Mouse (Mus musculus) ES-E14 (cell line): ENCODE measurements around the gene Nkain2. TPM values are rescaled to one million over a fixed set of nuclear protein-coding genes. Genes with fewer than 3 reads are reported as not detected.
"Not testable (repeated sequence)": the region's sequence is repeated elsewhere in the genome, so short reads cannot be mapped to it uniquely, and the experiment has no call there.

Source experiments
- DNase-seq: peaks from one replicate; pipeline ENCODE4 v3.0.0-alpha.2; 2013; ENCODE audit warnings: low read depth, low spot score
- H3K27ac ChIP-seq: 2 replicates; pipeline ENCODE4 v1.5.1; 2012; ENCODE audit warnings: low read depth, mild to moderate bottlenecking, low read length, moderate library complexity, mixed read lengths; ENCODE audit not compliant: poor library complexity, insufficient read depth, severe bottlenecking
- H3K36me3 ChIP-seq: 2 replicates; pipeline ENCODE4 v1.6.1; 2012; ENCODE audit warnings: mild to moderate bottlenecking, low read length, moderate library complexity, mixed read lengths; ENCODE audit not compliant: control insufficient read depth, poor library complexity, insufficient read depth, severe bottlenecking
- H3K4me1 ChIP-seq, 2 experiments: fragments of 150-350 bp in 1 of 2; sonication (generic) in 1 of 2; 2 replicates each; pipeline ENCODE4 v1.6.1; 2012; ENCODE audit warnings: low read length in 2 of 2, mild to moderate bottlenecking in 1 of 2, mixed read lengths in 1 of 2; ENCODE audit not compliant: control insufficient read depth in 2 of 2, insufficient read depth in 2 of 2, poor library complexity in 1 of 2
- H3K4me3 ChIP-seq, 2 experiments: fragments of 150-350 bp in 1 of 2; sonication (generic) in 1 of 2; 2 replicates each; pipeline ENCODE4 v1.5.1; 2012; ENCODE audit warnings: low read length in 2 of 2, low read depth in 1 of 2, mild to moderate bottlenecking in 1 of 2, mixed read lengths in 1 of 2; ENCODE audit not compliant: insufficient read depth in 1 of 2, poor library complexity in 1 of 2, severe bottlenecking in 1 of 2
- H3K9ac ChIP-seq: 2 replicates; pipeline ENCODE4 v1.6.1; 2012; ENCODE audit warnings: low read depth, mild to moderate bottlenecking, low read length, mixed read lengths; ENCODE audit not compliant: poor library complexity, insufficient read depth, severe bottlenecking
- H3K9me3 ChIP-seq: fragments of 150-350 bp; sonication (generic); 2 replicates; pipeline ENCODE4 v1.6.1; 2012; ENCODE audit warnings: low read depth, mild to moderate bottlenecking, low read length; ENCODE audit not compliant: control insufficient read depth, insufficient read depth
- CHD2 ChIP-seq: IDR thresholded peaks from 2 replicates; pipeline ENCODE4 v1.6.1; 2014; ENCODE audit warnings: mild to moderate bottlenecking, low read depth, low read length, inconsistent platforms
- HCFC1 ChIP-seq: IDR thresholded peaks from 2 replicates; pipeline ENCODE4 v1.6.1; 2012; ENCODE audit warnings: low read length, inconsistent platforms, borderline replicate concordance; ENCODE audit not compliant: insufficient read depth
- MAFK ChIP-seq: IDR thresholded peaks from 2 replicates; pipeline ENCODE4 v1.6.1; 2014; ENCODE audit warnings: mild to moderate bottlenecking, low read depth, low read length, inconsistent platforms; ENCODE audit not compliant: insufficient read depth
- ZC3H11A ChIP-seq: IDR thresholded peaks from 2 replicates; pipeline ENCODE4 v1.6.1; 2012; ENCODE audit warnings: low read depth, mild to moderate bottlenecking, inconsistent platforms, low read length, borderline replicate concordance
- ZNF384 ChIP-seq: IDR thresholded peaks from 2 replicates; pipeline ENCODE4 v1.6.1; 2012; ENCODE audit warnings: low read depth, low read length, inconsistent platforms
- in situ Hi-C, 2 experiments: fragments of 600-800 bp; cut with MboI; formaldehyde crosslinking; loops; one replicate each; pipeline ENCODE4 v1.15.1; 2025; ENCODE audit warnings: low sequenced_read_pairs in 2 of 2, inconsistent platforms in 1 of 2; ENCODE audit not compliant: unreplicated experiment in 2 of 2
- total RNA-seq: library from RNA; depleted of rRNA; stranded (reverse); fragments of 300-350 nt; gene quantifications from 2 replicates; pipeline ENCODE4 v1.2.3, GENCODE M21; 2012

Nkain2 gene
- total RNA-seq, 1 experiment: 0.45 TPM

DNA sequence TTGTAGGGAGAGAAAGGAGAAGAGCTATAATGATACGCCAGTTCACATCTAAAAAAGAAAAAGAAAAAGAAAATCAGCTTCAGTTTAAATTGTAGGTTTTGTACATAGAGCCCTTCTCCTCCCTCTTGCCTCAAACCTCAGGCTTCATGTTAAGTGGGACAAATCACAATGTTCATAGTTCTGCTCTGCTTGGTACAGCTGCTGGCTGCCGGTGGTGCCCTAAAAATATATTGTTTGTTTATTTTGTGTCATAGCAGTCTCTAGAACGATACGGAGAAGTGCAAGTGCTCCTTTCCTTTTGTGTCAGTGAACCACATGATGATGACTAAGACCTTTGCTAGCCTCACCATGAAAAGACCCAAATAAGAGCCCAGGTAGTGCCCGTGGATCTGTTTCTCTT is 962.6 kb downstream of the Nkain2 start:
- no peaks in the 10 kb centered on the region for H3K9me3 ChIP-seq
- H3K4me1 ChIP-seq: no peaks in the 10 kb centered on the region
- in situ Hi-C loops: no loop called here
- DNase-seq: no peak
- H3K4me3 ChIP-seq: no peak overlapping the region
- no peak overlapping the region for H3K9ac ChIP-seq
- H3K36me3 ChIP-seq: no peaks in the 10 kb centered on the region
- TF ChIP-seq MAFK: no peak
- no peak overlapping the region for H3K27ac ChIP-seq

DNA sequence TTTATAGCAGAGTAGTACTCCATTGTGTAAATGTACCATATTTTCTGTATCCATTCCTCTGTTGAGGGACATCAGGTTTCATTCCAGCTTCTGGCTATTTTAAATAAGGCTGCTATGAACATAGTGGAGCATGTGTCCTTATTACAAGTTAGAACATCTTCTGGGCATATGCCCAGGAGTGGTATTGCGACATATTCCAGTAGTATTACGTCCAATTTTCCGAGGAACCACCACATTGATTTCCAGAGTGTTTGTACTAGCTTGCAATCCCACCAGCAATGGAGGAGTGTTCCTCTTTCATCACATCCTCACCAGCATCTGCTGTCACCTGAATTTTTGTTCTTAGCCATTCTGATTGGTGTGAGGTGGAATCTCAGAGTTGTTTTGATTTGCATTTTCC is 969.4 kb downstream of the Nkain2 start:
- H3K4me3 ChIP-seq, H3K9me3 ChIP-seq, H3K9ac ChIP-seq, H3K4me1 ChIP-seq, in situ Hi-C loops, H3K36me3 ChIP-seq, H3K27ac ChIP-seq, DNase-seq: not testable (repeated sequence)

DNA sequence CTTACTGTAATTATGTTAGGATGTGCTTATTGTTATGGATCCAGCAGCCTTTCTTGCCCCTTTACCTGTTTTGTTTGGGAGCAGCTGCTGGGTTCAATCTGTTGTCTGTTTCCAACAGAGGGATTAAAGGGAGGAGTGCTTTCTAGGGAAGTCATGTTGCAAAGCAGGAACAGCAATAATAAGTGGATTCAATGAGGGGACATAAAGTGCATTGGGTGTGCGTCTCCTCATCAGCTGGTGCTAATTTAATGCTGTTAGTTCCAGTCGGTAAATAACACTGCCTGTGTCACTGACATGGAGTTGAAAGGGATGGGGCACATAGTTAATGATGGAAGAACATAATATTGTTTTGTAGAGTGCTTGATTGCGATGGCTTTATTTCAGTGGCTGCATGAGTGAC is 982.8 kb downstream of the Nkain2 start:
- H3K4me1 ChIP-seq: no peaks in the 10 kb centered on the region
- H3K27ac ChIP-seq: no peak overlapping the region
- DNase-seq: no peak
- TF ChIP-seq CHD2 (no peak), MAFK (no peak), ZNF384 (no peak), ZC3H11A (no peak), HCFC1 (no peak)
- H3K9ac ChIP-seq: no peak overlapping the region
- no peak overlapping the region for H3K4me3 ChIP-seq
- H3K9me3 ChIP-seq: no peaks in the 10 kb centered on the region
- no peaks in the 10 kb centered on the region for H3K36me3 ChIP-seq
- in situ Hi-C loops: no loop called here

- Histone ChIP-seq H3K9ac (no peak overlapping the region), H3K9me3 (no peaks in the 10 kb centered on the region), H3K27ac (no peak overlapping the region), H3K4me3 (no peak overlapping the region), H3K36me3 (no peaks in the 10 kb centered on the region), H3K4me1 (no peaks in the 10 kb centered on the region)
- no peak for DNase-seq
- TF ChIP-seq CHD2 (no peak), HCFC1 (no peak), ZC3H11A (no peak), MAFK (no peak), ZNF384 (no peak)
- in situ Hi-C loops: no loop called here
Measured at GRCm38 (mm10) chr10:31899501-31899900, 990.8 kb downstream of the Nkain2 start.

DNA sequence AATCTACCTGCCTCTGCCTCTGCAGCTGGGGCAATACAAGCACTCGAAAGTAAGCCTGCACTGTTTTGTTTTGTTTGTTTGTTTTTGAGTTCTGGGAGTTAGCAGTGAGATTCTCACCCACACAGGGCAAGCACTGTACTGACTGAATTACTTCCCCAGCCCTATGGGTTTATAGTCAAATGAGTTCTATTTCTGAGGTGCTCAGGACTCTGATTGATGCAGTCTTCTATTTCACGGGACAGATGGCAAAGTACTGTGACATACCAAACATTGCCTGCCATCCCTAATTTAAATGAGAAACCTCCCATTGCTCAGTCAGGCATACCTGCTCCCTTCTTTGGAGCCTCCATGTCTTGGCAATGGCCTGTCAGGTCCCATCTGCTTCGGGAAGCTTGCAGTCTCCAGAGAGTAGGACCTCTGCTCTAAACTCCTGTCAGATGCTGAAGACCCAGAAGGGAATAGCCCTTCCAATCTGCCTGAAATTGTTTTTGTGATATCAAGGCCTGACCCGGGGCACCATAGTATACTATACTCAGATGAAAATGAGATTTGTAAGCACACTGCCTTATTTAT is 1016.9 kb downstream of the Nkain2 start:
- Histone ChIP-seq H3K9ac (no peak overlapping the region), H3K9me3 (no peaks in the 10 kb centered on the region), H3K36me3 (no peaks in the 10 kb centered on the region), H3K4me1 (no peaks in the 10 kb centered on the region), H3K4me3 (no peak overlapping the region), H3K27ac (no peak overlapping the region)
- TF ChIP-seq ZC3H11A (no peak), CHD2 (no peak), MAFK (no peak), HCFC1 (no peak), ZNF384 (no peak)
- no peak for DNase-seq
- in situ Hi-C loops: no loop called here
